Comparison of ENCODE assay signal across 7 mouse cellular contexts in genomic region chr5:51567659-51568058, GRCm38 (mm10). TPM values are rescaled to one million over a fixed set of nuclear protein-coding genes. Genes with fewer than 3 reads are reported as not detected.
DNase-seq lines count a peak whose midpoint lies in the region; ATAC-seq and TF ChIP-seq lines count a peak whose summit lies in the region.

TSS of gene Ppargc1a (minus strand) at chr5:51567726.

- WGBS in hindbrain, embryonic 14.5 days: 40% methylated on average over 6 of the region's 6 CpGs
- WGBS in neural tube, embryonic 13.5 days: 42% methylated on average over 6 of the region's 6 CpGs

- no peaks in the 10 kb centered on the region for H3K36me3 ChIP-seq in hindbrain, embryonic 14.5 days (replicated peaks; ENCODE audit: control insufficient read depth, insufficient read depth)
- no peaks in the 10 kb centered on the region for H3K36me3 ChIP-seq in neural tube, embryonic 13.5 days

- ATAC-seq in hindbrain, embryonic 14.5 days (ENCODE audit: low FRiP score): no peak
- peak; percentile 23 for ATAC-seq in neural tube, embryonic 13.5 days (ENCODE audit: low read depth)
- ATAC-seq in CD4-positive, CD25-positive, alpha-beta regulatory T cell, adult 4 months: no peak

- no peaks in the 10 kb centered on the region for H3K9me3 ChIP-seq in hindbrain, embryonic 14.5 days (ENCODE audit: control insufficient read depth, low read length)
- no peaks in the 10 kb centered on the region for H3K9me3 ChIP-seq in neural tube, embryonic 13.5 days

- peaks cover 10% of the 10 kb centered on the region for H3K4me1 ChIP-seq in hindbrain, embryonic 14.5 days (replicated peaks; ENCODE audit: control insufficient read depth, insufficient read depth, low read length)
- peaks cover 14% of the 10 kb centered on the region for H3K4me1 ChIP-seq in neural tube, embryonic 13.5 days (replicated peaks)

- no peak for TF ChIP-seq CTCF in left cerebral cortex, adult 2 months (IDR thresholded peaks at IDR 0.05)

- peak within 1 kb of the TSS; percentile 64 for H3K27ac ChIP-seq in left cerebral cortex, adult 2 months
- H3K27ac ChIP-seq in hindbrain, embryonic 14.5 days: no peak within 1 kb of the TSS
- H3K27ac ChIP-seq in neural tube, embryonic 13.5 days (replicated peaks): no peak within 1 kb of the TSS

- H3K4me2 ChIP-seq in hindbrain, embryonic 14.5 days (replicated peaks): peak within 1 kb of the TSS; percentile 24; the same call in 1 of the 2 replicates
- H3K4me2 ChIP-seq in neural tube, embryonic 13.5 days: no peak within 1 kb of the TSS

- no peak for DNase-seq in left cerebral cortex, adult 2 months (ENCODE audit: extremely low spot score in 1 of 2, low spot score in 2 of 2)
- no peak for DNase-seq in left cerebral cortex, adult 9 months (ENCODE audit: low spot score in 2 of 2)
- DNase-seq in gastrocnemius, postnatal 10 days: no peak
- no peak for DNase-seq in hindbrain, embryonic 14.5 days (ENCODE audit: low spot score)
- no peak for DNase-seq in cerebellum, adult 11 months

- no peaks in the 10 kb centered on the region for H3K27me3 ChIP-seq in hindbrain, embryonic 14.5 days (ENCODE audit: control insufficient read depth, insufficient read depth, low read length)
- no peaks in the 10 kb centered on the region for H3K27me3 ChIP-seq in neural tube, embryonic 13.5 days

- intact Hi-C loops in left cerebral cortex, adult 2 months (cut with DNase I): no loop called here

- H3K9ac ChIP-seq in hindbrain, embryonic 14.5 days: no peak within 1 kb of the TSS
- no peak within 1 kb of the TSS for H3K9ac ChIP-seq in neural tube, embryonic 13.5 days

- H3K4me3 ChIP-seq in left cerebral cortex, adult 2 months: peak within 1 kb of the TSS; percentile 21; the same call in 1 of the 2 replicates
- H3K4me3 ChIP-seq in hindbrain, embryonic 14.5 days (replicated peaks; ENCODE audit: low read length): no peak within 1 kb of the TSS
- H3K4me3 ChIP-seq in neural tube, embryonic 13.5 days: no peak within 1 kb of the TSS

RNA-seq across cellular contexts. Expression of gene Ppargc1a, which starts in this region (rescaled TPM):
- total RNA-seq in left cerebral cortex, adult 2 months (2021): 10 to 100 TPM; 48.8 to 57.4 TPM
- 10 to 100 TPM; 22.4 to 27.0 TPM for total RNA-seq in gastrocnemius, postnatal 10 days (2021)
- 21.4 and 25.9 TPM in 2 replicates for polyA plus RNA-seq in hindbrain, embryonic 14.5 days (2014; fragmentation: Nextera tagmentation; extraction: Ambion mirVana)
- 9.6 and 9.9 TPM in 2 replicates for polyA plus RNA-seq in neural tube, embryonic 13.5 days (2015; fragmentation: Nextera tagmentation; extraction: Ambion mirVana)
- polyA plus RNA-seq in CD4-positive, CD25-positive, alpha-beta regulatory T cell, adult 4 months (2017; shearing (Covaris generic)): under 1 TPM in 1 of 2 experiments, not detected in 1; 0.46 TPM
